Mouse (Mus musculus): Measurements from ENCODE around the gene Il9r. TPM values are rescaled to one million over a fixed set of nuclear protein-coding genes. Genes with fewer than 3 reads are reported as not detected.
A peak's percentile ranks its signal among the peaks of the same experiment; 100 is the strongest.

The Il9r gene
- not detected in 2 replicates for polyA plus RNA-seq (2016; fragmentation: Nextera tagmentation; extraction: Ambion mirVana)

- Histone ChIP-seq H3K27me3 (ENCODE audit: poor library complexity, severe bottlenecking) (peaks cover 19% of the 10 kb centered on the region), H3K36me3 (replicated peaks) (no peaks in the 10 kb centered on the region), H3K27ac (no peak within 1 kb of the TSS), H3K9me3 (no peaks in the 10 kb centered on the region), H3K4me3 (no peak within 1 kb of the TSS), H3K4me1 (peaks cover 28% of the 10 kb centered on the region)
- WGBS: 77% methylated on average over 10 of the region's 10 CpGs
- no peak for DNase-seq (ENCODE audit: extremely low spot score, low spot score)
Observed at GRCm38 (mm10) chr11:32200075-32200601, at the start of gene Il9r. Il9r (minus strand) TSS chr11:32200279.

- Histone ChIP-seq H3K36me3 (replicated peaks) (peaks cover 95% of the 10 kb centered on the region), H3K9me3 (no peaks in the 10 kb centered on the region), H3K4me3 (no peak overlapping the region), H3K4me1 (peaks cover 6% of the 10 kb centered on the region; the same call in 1 of the 2 replicates), H3K27ac (no peak overlapping the region), H3K27me3 (ENCODE audit: poor library complexity, severe bottlenecking) (no peaks in the 10 kb centered on the region)
- DNase-seq (ENCODE audit: extremely low spot score, low spot score): no peak
- 93% methylated on average over 3 of the region's 3 CpGs for WGBS
Observed at GRCm38 (mm10) chr11:32248350-32248749, 48.3 kb upstream of the Il9r start.

- Histone ChIP-seq H3K9me3 (no peaks in the 10 kb centered on the region), H3K36me3 (replicated peaks) (peaks cover 95% of the 10 kb centered on the region)
Observed at GRCm38 (mm10) chr11:32247068-32247467, 47.0 kb upstream of the Il9r start.

GRCm38 (mm10) chr11:32245614-32246013 is 45.5 kb upstream of the Il9r start:
- no peak for DNase-seq (ENCODE audit: extremely low spot score, low spot score)
- Histone ChIP-seq H3K4me1 (peaks cover 10% of the 10 kb centered on the region; the same call in 1 of the 2 replicates), H3K27me3 (ENCODE audit: poor library complexity, severe bottlenecking) (no peaks in the 10 kb centered on the region), H3K4me3 (no peak overlapping the region), H3K36me3 (replicated peaks) (peaks cover 95% of the 10 kb centered on the region), H3K27ac (no peak overlapping the region), H3K9me3 (no peaks in the 10 kb centered on the region)
- 95% methylated on average over 6 of the region's 6 CpGs for WGBS

More at GRCm38 (mm10) chr11:32247068-32247467, 47.0 kb upstream of the Il9r start:
- DNase-seq (ENCODE audit: extremely low spot score, low spot score): no peak
- H3K27me3 ChIP-seq (ENCODE audit: poor library complexity, severe bottlenecking): no peaks in the 10 kb centered on the region
- peaks cover 10% of the 10 kb centered on the region; the same call in 1 of the 2 replicates for H3K4me1 ChIP-seq
- no peak overlapping the region for H3K4me3 ChIP-seq
- H3K27ac ChIP-seq: peak overlapping the region; percentile 11; the same call in 1 of the 2 replicates

- Histone ChIP-seq H3K4me1 (peaks cover 10% of the 10 kb centered on the region; the same call in 1 of the 2 replicates), H3K27me3 (ENCODE audit: poor library complexity, severe bottlenecking) (no peaks in the 10 kb centered on the region), H3K4me3 (no peak overlapping the region), H3K27ac (peak overlapping the region; percentile 73), H3K36me3 (replicated peaks) (peaks cover 95% of the 10 kb centered on the region), H3K9me3 (no peaks in the 10 kb centered on the region)
- 94% methylated on average over 1 of the region's 1 CpGs for WGBS
- no peak for DNase-seq (ENCODE audit: extremely low spot score, low spot score)
Observed at GRCm38 (mm10) chr11:32244617-32245016, 44.5 kb upstream of the Il9r start.

GRCm38 (mm10) chr11:32244064-32244463 is 44.0 kb upstream of the Il9r start:
- WGBS: 81% methylated on average over 3 of the region's 3 CpGs

GRCm38 (mm10) chr11:32243205-32243955 is 43.3 kb upstream of the Il9r start:
- Histone ChIP-seq H3K4me1 (peaks cover 10% of the 10 kb centered on the region; the same call in 1 of the 2 replicates), H3K27ac (peak overlapping the region; percentile 73)
- 78% methylated on average over 7 of the region's 7 CpGs for WGBS

More at GRCm38 (mm10) chr11:32244064-32244463, 44.0 kb upstream of the Il9r start:
- peaks cover 10% of the 10 kb centered on the region; the same call in 1 of the 2 replicates for H3K4me1 ChIP-seq
- no peaks in the 10 kb centered on the region for H3K27me3 ChIP-seq (ENCODE audit: poor library complexity, severe bottlenecking)
- peak overlapping the region; percentile 73 for H3K27ac ChIP-seq
- no peaks in the 10 kb centered on the region for H3K9me3 ChIP-seq
- no peak overlapping the region for H3K4me3 ChIP-seq
- peaks cover 94% of the 10 kb centered on the region for H3K36me3 ChIP-seq (replicated peaks)
- no peak for DNase-seq (ENCODE audit: extremely low spot score, low spot score)

GRCm38 (mm10) chr11:32242209-32242608 is 42.1 kb upstream of the Il9r start:
- H3K4me1 ChIP-seq: peaks cover 10% of the 10 kb centered on the region; the same call in 1 of the 2 replicates
- peaks cover 95% of the 10 kb centered on the region for H3K36me3 ChIP-seq (replicated peaks)
- no peaks in the 10 kb centered on the region for H3K27me3 ChIP-seq (ENCODE audit: poor library complexity, severe bottlenecking)
- H3K9me3 ChIP-seq: no peaks in the 10 kb centered on the region
- WGBS: 89% methylated on average over 3 of the region's 3 CpGs
- no peak for DNase-seq (ENCODE audit: extremely low spot score, low spot score)
- no peak overlapping the region for H3K27ac ChIP-seq
- H3K4me3 ChIP-seq: no peak overlapping the region

More at GRCm38 (mm10) chr11:32243205-32243955, 43.3 kb upstream of the Il9r start:
- H3K4me3 ChIP-seq: no peak overlapping the region
- DNase-seq (ENCODE audit: extremely low spot score, low spot score): no peak
- no peaks in the 10 kb centered on the region for H3K9me3 ChIP-seq
- no peaks in the 10 kb centered on the region for H3K27me3 ChIP-seq (ENCODE audit: poor library complexity, severe bottlenecking)
- H3K36me3 ChIP-seq (replicated peaks): peaks cover 96% of the 10 kb centered on the region

- Histone ChIP-seq H3K9me3 (no peaks in the 10 kb centered on the region), H3K4me3 (no peak overlapping the region), H3K4me1 (peaks cover 10% of the 10 kb centered on the region; the same call in 1 of the 2 replicates), H3K27me3 (ENCODE audit: poor library complexity, severe bottlenecking) (no peaks in the 10 kb centered on the region), H3K27ac (no peak overlapping the region), H3K36me3 (replicated peaks) (peaks cover 95% of the 10 kb centered on the region)
- DNase-seq (ENCODE audit: extremely low spot score, low spot score): no peak
Observed at GRCm38 (mm10) chr11:32241391-32241790, 41.3 kb upstream of the Il9r start.

- H3K36me3 ChIP-seq (replicated peaks): peaks cover 98% of the 10 kb centered on the region
Observed at GRCm38 (mm10) chr11:32238093-32238860, 38.2 kb upstream of the Il9r start.

GRCm38 (mm10) chr11:32237411-32237795 is 37.3 kb upstream of the Il9r start:
- 91% methylated on average over 3 of the region's 3 CpGs for WGBS
- peaks cover 99% of the 10 kb centered on the region for H3K36me3 ChIP-seq (replicated peaks)
- no peaks in the 10 kb centered on the region for H3K4me1 ChIP-seq

More at GRCm38 (mm10) chr11:32238093-32238860, 38.2 kb upstream of the Il9r start:
- Histone ChIP-seq H3K4me3 (no peak overlapping the region), H3K27ac (no peak overlapping the region), H3K27me3 (ENCODE audit: poor library complexity, severe bottlenecking) (no peaks in the 10 kb centered on the region), H3K4me1 (peaks cover 3% of the 10 kb centered on the region; the same call in 1 of the 2 replicates), H3K9me3 (no peaks in the 10 kb centered on the region)
- 71% methylated on average over 5 of the region's 5 CpGs for WGBS
- DNase-seq (ENCODE audit: extremely low spot score, low spot score): peak; percentile 58

GRCm38 (mm10) chr11:32236712-32237410 is 36.8 kb upstream of the Il9r start:
- Histone ChIP-seq H3K4me3 (no peak overlapping the region), H3K36me3 (replicated peaks) (peaks cover 99% of the 10 kb centered on the region), H3K27ac (no peak overlapping the region), H3K27me3 (ENCODE audit: poor library complexity, severe bottlenecking) (no peaks in the 10 kb centered on the region), H3K4me1 (no peaks in the 10 kb centered on the region), H3K9me3 (no peaks in the 10 kb centered on the region)
- DNase-seq (ENCODE audit: extremely low spot score, low spot score): peak; percentile 52
- 60% methylated on average over 9 of the region's 9 CpGs for WGBS

More at GRCm38 (mm10) chr11:32237411-32237795, 37.3 kb upstream of the Il9r start:
- no peak overlapping the region for H3K27ac ChIP-seq
- no peak overlapping the region for H3K4me3 ChIP-seq
- H3K27me3 ChIP-seq (ENCODE audit: poor library complexity, severe bottlenecking): no peaks in the 10 kb centered on the region
- no peaks in the 10 kb centered on the region for H3K9me3 ChIP-seq
- DNase-seq (ENCODE audit: extremely low spot score, low spot score): no peak
